Mouse (Mus musculus) hindlimb bud, embryonic 11.5 days (tissue): ENCODE measurements around the gene Gm42420.

Experiments
- DNase-seq: peaks from one replicate; pipeline ENCODE4 v3.0.0-alpha.2; 2012; ENCODE audit warnings: low read depth, low spot score; ENCODE audit errors: extremely low spot score

Gene Gm42420

GRCm38 (mm10) chr6:39585517-39585916, at the start of gene Gm42420:
Gene Gm42420, plus strand, starts transcription at chr6:39585753.
- no peak for DNase-seq

- DNase-seq, result no peak
Observed at GRCm38 (mm10) chr6:39536621-39537020, 48.9 kb upstream of the Gm42420 start.

- no peak for DNase-seq
Observed at GRCm38 (mm10) chr6:39537276-39537675, 48.3 kb upstream of the Gm42420 start.

GRCm38 (mm10) chr6:39538227-39538626, 47.3 kb upstream of the Gm42420 start:
- DNase-seq, result no peak

GRCm38 (mm10) chr6:39539679-39540155, 45.8 kb upstream of the Gm42420 start:
- no peak for DNase-seq

GRCm38 (mm10) chr6:39540563-39540962, 45.0 kb upstream of the Gm42420 start:
- DNase-seq, result no peak

- no peak for DNase-seq
Observed at GRCm38 (mm10) chr6:39542631-39543597, 42.6 kb upstream of the Gm42420 start.

GRCm38 (mm10) chr6:39543769-39544420, 41.7 kb upstream of the Gm42420 start:
- no peak for DNase-seq

GRCm38 (mm10) chr6:39545474-39545873, 40.1 kb upstream of the Gm42420 start:
- DNase-seq, result no peak

- no peak for DNase-seq
Observed at GRCm38 (mm10) chr6:39548030-39548429, 37.5 kb upstream of the Gm42420 start.

GRCm38 (mm10) chr6:39551981-39552636, 33.4 kb upstream of the Gm42420 start:
- DNase-seq, result no peak

- no peak for DNase-seq
Observed at GRCm38 (mm10) chr6:39554888-39555647, 30.5 kb upstream of the Gm42420 start.

- no peak for DNase-seq
Observed at GRCm38 (mm10) chr6:39555648-39555945, 30.0 kb upstream of the Gm42420 start.

- no peak for DNase-seq
Observed at GRCm38 (mm10) chr6:39556900-39557659, 28.5 kb upstream of the Gm42420 start.

GRCm38 (mm10) chr6:39557723-39558261, 27.8 kb upstream of the Gm42420 start, which contains the start of gene Dennd2a:
Gene Dennd2a, minus strand, starts transcription at chr6:39557867.
- no peak for DNase-seq

- DNase-seq, result no peak
Observed at GRCm38 (mm10) chr6:39559276-39559939, 26.1 kb upstream of the Gm42420 start.

- DNase-seq, result no peak
Observed at GRCm38 (mm10) chr6:39562166-39563015, 23.2 kb upstream of the Gm42420 start.

- DNase-seq, result no peak
Observed at GRCm38 (mm10) chr6:39567528-39567927, 18.0 kb upstream of the Gm42420 start.
